Mouse (Mus musculus): ENCODE data around the gene Vmn1r135. TPM values are rescaled to one million over a fixed set of nuclear protein-coding genes. Genes with fewer than 3 reads are reported as not detected.
"Not testable (repeated sequence)": the region's sequence is repeated elsewhere in the genome, so short reads cannot be mapped to it uniquely, and the experiment has no call there.

Vmn1r135 gene
- not detected in 2 replicates for polyA plus RNA-seq (2012; rRNA removed)

DNA sequence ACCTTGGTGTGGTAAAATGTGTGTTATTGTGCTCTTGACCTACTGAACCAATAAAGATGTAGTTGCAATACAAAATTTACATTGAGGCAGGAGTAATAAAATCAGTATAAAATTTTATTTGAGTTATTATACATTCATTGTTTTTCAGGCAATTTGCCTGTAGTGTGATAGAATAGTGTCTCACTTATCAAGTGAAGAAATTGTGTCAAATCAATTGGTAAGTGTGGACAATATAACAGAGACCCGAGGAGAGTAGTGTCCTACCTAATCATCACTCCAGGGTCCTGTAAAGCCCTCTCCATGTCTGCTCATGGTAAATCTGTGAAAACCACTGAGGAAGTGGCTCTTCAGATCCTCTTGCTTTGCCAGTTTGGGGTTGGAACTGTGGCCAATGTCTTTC, at the start of gene Vmn1r135:
Vmn1r135 (plus strand) TSS at position 301 of the 400 bp plus-strand sequence.
- not testable (repeated sequence) for DNase-seq (ENCODE audit: low read depth)

GRCm38 (mm10) chr7:21796628-21797027, 35.5 kb upstream of the Vmn1r135 start, which contains the start of gene Gm4177:
Gm4177 (minus strand) TSS chr7:21796728.
- DNase-seq (ENCODE audit: low read depth) = not testable (repeated sequence)

DNA sequence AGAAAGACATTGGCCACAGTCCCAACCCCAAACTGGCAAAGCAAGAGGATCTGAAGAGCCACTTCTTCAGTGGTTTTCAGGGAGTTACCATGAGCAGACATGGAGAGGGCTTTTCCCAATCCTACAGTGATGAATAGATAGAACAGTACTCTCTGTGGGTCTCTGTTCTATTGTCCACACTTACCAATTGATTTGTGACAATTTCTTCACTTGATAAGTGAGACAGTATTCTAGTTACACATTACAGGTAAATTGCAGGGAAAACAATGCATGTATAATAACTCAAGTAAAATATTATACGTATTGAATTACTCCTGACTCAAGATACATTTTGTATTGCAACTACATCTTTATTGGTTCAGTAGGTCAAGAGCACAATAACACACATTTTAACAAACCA, 12.0 kb downstream of the Vmn1r135 start, which contains the start of gene Gm5725:
Gm5725 (minus strand) TSS at position 101 of the 400 bp plus-strand sequence.
- DNase-seq (ENCODE audit: low read depth) = not testable (repeated sequence)

Other genes with a start within 250 kb of the Vmn1r135 start
- not detected in 2 replicates for gene Vmn1r132, start 218.3 kb upstream of the Vmn1r135 start, polyA plus RNA-seq (2012; rRNA removed)
- gene Gm4175, start 70.9 kb upstream of the Vmn1r135 start, polyA plus RNA-seq (2012; rRNA removed) = not detected in 2 replicates
- gene Gm4177, start 35.6 kb upstream of the Vmn1r135 start, polyA plus RNA-seq (2012; rRNA removed) = not detected in 2 replicates
- not detected in 2 replicates for gene Gm5725, start 11.9 kb downstream of the Vmn1r135 start, polyA plus RNA-seq (2012; rRNA removed)
- not detected in 2 replicates for gene Gm5891, start 88.9 kb downstream of the Vmn1r135 start, polyA plus RNA-seq (2012; rRNA removed)
- not detected in 2 replicates for gene Vmn1r137, start 162.2 kb downstream of the Vmn1r135 start, polyA plus RNA-seq (2012; rRNA removed)
- not detected in 2 replicates for gene Vmn1r138, start 196.5 kb downstream of the Vmn1r135 start, polyA plus RNA-seq (2012; rRNA removed)
- not detected in 2 replicates for gene Gm6176, start 224.0 kb downstream of the Vmn1r135 start, polyA plus RNA-seq (2012; rRNA removed)
- gene Vmn1r139, start 236.7 kb downstream of the Vmn1r135 start, polyA plus RNA-seq (2012; rRNA removed) = not detected in 2 replicates

Measured in gonadal fat pad, adult 2 months (tissue).